Mouse (Mus musculus): Measurements from ENCODE around the gene Rnf135.

Gene Rnf135

DNA sequence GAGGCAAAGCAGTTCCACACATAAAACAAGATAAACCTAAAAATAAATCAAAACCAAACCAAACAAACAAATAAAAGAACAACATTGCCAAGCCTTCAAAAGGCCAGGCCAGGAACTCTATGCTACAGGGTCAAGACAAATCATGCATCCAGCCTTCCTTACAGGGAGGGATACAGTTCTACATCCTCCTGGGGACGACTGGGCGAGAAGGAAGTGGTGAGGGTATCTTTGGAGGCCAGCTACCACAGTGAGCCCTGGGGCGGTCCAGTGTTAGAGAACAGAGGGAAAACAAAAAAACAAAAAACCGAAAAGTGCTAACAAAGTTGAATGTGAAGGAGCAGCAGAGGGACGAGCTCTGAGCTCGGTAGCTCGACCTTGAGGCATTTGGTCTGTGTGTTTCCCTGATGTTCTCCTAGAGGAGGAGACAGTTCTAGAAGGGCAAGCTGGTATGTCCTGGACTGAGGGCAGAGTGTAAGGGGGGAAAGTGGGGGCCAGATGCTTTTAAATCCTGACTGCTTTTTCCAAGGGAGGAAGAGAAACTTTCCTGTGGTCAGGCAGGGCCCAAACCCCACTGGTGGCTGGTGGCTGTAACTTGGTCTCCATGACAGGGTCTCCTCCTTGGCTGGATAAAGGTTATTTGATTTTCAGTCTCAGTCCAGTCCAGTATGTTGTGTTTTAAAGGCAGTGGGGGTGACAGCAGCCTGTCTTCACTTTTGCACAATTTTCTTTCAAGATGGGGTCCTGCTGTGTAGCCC, 20.1 kb upstream of the Rnf135 start:
- 73% methylated on average over 7 of the region's 7 CpGs for WGBS

DNA sequence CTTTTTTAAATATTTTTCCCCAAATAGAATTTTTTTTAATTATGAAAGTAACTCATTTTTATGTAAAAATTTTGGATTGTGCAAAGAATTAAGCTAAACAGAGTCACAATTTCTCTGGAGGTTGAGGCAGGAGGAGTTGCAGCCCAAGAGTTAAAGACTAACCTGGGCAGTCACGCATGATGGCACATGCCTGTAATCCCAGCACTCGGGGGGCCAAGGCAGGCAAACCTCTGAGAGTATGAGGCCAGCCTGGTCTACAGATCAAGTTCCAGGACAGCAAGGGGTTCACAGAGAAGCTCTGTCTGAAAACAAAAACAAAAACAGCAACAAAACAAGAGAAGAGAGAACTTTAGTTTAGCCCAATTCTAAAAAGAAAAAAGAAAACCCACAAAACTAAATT, 19.4 kb upstream of the Rnf135 start:
- 59% methylated on average over 2 of the region's 2 CpGs for WGBS

DNA sequence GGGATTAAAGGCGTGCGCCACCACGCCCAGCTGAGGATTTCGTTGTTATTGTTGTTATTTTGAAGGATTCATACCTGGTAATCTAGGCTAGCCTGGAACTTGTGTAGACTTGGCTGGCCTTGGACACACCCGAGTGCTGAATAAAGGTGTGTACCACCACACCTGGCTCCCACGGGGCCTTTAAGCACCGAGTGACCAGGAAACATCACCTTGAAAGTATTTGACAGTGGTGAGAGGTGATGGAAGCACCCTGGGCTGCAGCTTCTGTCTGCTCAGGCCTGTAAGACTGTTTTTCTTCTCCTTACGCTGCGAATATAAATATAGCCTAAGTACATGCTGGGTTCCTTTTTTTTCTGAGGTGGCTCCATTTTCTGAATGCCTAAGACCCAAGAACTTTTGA, 15.5 kb upstream of the Rnf135 start:
- 87% methylated on average over 9 of the region's 9 CpGs for WGBS

DNA sequence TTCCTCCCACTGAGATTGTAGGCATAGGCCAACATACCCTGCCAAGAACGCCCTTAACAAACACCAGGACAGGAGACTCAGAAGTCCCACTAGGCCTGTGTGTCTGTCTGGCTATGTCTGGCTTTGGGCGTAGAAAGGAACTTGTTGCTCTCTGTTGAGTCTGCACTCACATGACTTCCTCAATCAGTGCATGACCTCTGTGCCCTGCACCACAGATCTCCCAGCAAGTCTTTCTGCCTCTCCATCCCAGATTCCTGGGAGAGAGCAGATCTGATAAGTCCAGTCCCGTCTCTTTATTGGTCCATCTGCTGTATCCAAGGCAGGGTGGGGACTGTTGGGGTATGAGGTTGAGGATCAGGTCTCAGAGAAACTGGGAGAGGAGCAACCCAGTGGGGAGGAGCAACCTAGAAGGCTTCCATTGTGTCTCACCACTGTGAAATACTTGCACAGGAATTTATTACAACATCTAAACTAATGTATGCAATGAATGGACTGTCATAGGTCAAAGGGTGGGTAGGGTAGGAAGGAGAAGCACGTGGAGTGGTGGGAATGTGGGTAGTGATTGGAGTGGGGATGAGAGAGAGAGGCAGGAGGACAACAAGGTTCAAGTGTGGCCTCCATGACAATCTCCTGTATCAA, 14.9 kb upstream of the Rnf135 start:
- WGBS = 76% methylated on average over 4 of the region's 4 CpGs

DNA sequence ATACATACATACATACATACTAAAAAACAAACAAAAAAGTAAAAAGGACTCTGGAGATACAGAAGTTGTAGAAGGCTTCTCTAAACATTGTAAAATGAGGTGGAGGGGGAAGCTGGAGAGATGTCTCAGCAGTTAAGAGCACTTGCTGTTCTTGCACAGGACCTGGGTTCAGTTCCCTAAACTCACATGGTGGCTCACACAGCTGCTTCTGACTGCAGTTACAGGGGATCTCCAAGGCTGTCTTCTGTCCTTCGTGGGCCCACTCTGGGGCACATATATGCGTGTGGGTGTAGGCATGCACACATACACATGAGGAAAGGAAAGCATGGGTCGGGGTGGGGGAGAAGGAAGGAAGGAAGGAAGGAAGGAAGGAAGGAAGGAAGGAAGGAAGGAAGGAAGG, 14.0 kb upstream of the Rnf135 start:
- WGBS = 89% methylated on average over 3 of the region's 3 CpGs

DNA sequence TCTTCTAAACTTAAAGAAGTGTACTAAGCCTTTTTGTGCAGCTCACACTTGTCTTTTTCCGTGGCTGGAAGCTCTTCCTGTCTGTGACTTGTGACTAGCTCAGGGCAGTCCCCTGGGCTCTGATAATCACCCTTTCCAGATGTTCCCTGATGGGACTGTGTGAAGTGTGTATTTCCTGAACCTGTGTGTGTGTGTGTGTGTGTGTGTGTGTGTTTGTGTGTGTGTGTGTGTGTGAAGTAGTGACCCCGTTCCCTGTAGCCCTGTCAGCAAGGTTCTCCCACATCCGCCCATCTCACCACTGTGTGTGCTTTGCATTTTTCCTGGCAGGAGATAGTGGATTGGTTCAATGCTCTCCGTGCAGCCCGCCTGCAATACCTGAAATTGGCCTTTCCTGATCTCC, 13.3 kb upstream of the Rnf135 start:
- WGBS = 83% methylated on average over 5 of the region's 5 CpGs

DNA sequence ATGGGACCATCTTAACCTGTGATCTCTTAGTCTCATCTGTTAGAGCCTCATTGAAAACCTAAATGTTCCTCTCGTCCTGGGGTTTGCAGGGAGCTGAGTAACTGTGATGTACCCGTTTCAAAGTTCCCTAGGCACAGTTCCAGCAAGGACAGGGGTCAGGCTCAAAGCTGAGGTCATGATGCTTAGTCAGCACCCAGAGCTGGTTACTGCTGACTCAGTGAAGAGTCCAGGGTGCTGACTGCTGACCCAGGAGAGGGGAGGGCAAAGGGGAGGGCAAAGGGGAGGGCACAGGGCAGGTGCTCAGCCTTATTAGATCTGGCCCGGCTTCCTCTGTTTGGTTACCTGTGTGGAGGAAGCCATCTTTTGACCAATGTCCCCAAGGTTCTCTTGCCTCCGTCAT, 11.8 kb upstream of the Rnf135 start:
- 77% methylated on average over 4 of the region's 4 CpGs for WGBS

DNA sequence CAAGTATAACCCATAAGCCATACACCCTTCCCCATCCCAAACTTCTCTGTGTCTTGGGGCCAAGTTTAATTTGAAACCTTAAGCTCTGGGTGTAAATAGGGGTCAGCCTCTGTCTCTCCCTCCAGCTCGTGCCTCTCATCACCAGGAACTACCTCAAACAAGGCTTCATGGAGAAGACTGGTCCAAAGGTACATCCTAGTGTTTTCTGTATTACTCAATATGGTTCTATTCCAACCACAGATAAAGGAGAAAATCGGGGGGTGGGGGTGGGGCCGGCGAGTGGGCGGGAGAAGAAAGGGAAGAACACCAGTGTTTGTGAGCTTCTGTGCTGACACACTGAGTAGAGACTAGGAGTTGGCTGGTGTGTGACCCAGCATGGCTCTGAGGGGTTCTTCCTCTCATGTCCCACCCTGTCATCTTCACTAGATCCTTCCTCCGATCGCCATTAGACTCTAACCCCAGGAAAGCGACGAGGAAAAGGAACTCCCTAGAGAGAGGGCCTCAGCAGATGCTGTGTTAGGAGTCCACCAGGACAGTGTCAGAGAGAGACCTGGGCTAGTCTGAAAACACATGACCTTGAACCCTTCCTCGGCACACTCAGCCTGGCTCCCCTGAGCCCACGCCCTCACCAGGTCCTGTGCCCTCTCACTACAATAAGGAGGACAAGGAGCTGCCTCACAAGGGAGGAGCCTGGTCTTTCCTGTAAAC, 9.5 kb upstream of the Rnf135 start:
- 73% methylated on average over 11 of the region's 11 CpGs for WGBS

DNA sequence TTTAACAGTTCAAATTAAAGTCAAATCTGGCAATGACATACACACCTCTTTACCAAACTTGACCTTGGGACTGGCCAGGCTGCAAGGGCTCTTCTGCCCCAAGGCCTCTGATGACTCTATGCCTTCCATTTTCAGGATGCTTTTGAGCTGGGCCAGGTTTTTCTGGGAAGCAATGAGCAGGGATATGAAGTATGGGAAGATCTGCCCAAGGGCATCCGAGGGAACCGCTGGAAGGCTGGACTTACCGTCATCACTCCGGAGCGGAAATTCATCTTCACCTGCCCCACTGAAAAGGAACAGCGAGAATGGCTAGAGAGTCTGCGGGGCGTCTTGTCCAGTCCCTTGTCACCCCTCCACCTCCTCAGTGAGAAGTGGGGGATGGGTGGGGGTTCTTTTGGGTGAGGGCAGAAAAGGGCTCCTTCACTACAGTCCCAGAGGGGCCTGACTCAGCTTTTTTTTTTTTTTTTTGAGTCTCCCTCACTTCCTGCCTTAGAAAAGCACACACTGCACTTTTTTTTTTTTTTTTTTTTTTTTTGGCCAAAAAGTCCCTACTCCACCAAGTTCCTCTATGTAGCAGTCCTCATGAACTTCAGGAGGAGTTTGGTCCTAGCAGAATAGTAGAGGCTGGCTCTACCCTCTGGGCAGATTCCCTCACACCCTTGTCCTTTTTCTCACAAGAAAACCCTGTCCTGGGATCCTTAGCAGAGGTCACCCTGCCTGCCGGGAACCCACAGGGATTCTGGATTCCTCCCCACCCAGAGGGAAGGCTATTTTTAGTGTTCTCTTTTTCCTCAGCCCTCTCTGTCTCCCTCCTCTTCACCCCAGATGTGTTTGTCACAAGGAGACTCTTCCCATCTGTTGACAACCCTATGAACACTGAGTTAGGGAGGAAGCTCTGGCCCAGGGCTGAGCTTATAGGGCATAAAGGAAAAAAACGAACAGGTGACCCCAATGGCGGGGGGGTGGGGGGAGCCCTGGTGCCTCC, 6.4 kb upstream of the Rnf135 start:
- WGBS = 69% methylated on average over 11 of the region's 11 CpGs

DNA sequence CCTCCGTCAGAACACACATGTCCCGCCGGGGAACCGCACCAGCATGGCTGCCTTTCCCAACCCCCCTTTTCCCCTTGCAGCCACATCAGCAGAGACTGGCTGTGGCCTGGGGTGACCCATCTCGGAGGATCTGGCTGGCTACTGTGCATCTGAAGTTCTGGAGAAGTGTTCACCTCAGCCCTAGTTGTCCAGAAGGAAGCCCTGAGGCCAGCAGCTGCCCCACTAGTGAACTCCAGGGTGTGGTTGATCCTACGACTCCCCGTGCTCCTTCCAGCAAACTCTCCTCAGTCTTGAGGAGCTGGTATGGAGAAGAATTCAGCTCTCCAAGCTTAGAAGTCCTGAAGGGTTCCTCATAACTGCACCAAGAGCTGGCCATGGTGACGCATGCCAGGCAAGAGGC, 5.3 kb upstream of the Rnf135 start:
- 80% methylated on average over 8 of the region's 8 CpGs for WGBS

DNA sequence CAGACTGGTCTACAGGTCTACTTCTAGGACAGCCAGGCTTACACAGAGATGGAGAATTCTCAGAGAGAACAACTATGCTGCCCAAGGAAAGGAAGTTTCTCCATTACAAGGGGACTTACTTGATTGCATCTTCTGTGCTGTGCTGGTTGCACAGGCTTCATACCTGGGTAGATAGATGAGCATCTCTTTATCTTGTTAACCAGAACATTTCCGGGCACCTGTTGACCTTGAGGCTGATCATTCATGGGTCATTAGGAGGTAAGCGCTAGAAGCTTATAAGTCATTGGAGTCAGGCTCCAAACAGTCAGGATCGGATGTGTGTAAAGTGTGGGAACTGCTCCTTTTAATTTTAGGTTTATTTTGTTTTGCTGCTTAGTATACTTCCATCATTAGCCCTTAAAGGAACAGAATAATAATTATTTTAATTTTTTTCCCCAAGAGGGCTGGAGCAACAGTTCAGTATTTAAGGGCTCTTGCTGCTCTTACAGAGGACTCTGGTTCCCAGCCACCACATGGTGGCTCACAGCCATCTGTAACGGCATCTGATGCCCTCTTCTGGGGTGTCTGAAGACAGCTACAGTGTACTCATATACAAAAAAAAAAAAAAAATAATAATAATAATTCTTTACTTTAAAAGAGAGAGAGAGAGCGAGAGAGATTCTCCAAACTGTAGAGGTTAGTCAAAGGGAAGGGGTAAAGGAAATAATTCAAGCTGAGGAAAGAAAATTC, 2.5 kb upstream of the Rnf135 start:
- WGBS = 76% methylated on average over 5 of the region's 5 CpGs

DNA sequence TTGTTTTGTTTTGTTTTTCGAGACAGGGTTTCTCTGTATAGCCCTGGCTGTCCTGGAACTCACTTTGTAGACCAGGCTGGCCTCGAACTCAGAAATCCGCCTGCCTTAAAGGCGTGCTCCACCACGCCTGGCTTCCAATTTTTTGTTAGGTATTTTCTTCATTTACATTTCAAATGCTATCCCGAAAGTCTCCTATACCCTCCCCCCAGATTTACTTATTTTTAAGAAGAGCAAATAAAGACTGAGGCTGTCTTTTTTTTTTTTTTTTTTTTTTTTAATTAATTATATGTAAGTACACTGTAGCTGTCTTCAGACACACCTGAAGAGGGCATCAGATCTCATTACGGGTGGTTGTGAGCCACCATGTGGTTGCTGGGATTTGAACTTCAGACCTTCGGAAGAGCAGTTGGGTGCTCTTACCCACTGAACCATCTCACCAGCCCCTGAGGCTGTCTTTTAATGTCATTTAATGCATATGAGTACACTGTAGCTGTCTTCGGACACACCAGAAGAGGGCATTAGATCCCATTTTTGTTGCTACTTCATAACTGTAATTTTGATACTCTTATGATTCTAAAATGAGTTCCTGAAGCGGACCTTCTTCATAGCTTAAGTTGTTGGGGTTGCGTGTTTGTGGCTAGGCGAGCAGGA, 472 bp upstream of the Rnf135 start:
- 41% methylated on average over 12 of the region's 12 CpGs for WGBS

DNA sequence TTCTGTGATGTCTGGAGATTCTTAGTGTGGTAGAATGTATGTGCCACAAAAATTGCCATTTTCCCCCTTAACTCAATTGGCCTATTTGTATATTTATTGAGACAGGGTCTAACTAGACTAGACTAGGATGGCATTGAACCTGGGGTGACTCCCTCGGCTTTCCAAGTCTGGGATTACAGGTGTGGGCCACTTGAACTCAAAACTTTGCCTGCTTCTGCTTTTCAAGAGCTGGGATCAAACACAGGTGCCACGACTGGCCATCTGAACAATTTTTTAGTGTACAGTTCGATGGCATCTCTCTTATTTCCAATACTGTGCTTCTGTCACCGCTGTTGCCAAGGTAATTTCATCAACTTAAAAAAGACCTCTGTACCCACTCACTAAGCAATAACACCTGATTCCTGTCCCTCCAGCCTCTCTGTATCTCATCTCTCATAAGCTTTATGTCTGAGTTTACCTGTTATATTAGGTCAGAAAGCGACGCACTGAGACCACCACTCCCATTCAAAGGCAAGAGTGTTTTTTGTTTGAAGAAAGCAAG, 950 bp downstream of the Rnf135 start:
- 81% methylated on average over 6 of the region's 6 CpGs for WGBS

DNA sequence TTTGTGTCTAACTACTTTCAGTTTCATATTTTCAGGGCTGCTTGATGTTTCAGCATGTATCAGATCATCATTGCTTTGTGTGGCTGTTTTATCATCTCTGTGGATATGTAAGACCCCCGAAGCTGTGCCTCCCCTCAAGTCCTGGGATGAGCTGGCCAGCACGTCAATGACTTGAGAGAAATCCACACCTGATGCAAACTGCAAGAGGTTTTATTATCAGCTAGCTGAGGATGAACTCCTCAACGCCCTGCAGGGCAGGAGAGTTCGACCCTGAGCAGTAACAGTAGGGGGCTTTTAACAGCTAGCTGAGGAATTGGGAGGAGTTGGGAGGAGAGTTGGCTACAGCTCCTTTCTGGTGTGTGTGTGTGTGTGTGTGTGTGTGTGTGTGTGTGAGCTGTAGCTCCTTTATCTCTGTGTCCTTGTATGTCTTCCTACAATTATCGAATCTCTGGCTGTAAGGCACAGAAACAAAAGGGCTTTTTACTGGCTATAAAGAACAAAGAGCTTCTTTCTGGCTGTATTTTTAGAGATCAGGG, 1.9 kb downstream of the Rnf135 start:
- WGBS = 64% methylated on average over 5 of the region's 5 CpGs

DNA sequence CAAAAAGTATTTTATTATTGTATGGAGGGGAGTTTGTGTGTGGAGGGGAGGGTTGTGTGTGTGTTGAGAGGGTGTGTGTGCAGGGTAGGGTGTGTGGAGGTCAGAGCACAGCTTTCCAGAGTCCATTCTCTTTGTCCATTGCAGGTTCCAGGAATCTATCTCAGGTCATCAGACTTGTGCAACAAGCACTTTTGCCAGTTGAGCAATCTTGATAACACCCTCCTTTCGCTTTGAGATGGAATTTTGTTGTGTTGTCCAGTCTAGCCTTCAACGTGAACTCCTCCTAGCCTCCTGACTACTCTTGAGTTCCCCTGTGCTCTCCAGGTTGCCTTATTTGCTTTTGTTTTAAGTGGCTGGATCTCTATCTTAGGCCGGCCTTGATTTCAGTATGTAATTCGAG, 6.6 kb downstream of the Rnf135 start:
- 86% methylated on average over 4 of the region's 4 CpGs for WGBS

DNA sequence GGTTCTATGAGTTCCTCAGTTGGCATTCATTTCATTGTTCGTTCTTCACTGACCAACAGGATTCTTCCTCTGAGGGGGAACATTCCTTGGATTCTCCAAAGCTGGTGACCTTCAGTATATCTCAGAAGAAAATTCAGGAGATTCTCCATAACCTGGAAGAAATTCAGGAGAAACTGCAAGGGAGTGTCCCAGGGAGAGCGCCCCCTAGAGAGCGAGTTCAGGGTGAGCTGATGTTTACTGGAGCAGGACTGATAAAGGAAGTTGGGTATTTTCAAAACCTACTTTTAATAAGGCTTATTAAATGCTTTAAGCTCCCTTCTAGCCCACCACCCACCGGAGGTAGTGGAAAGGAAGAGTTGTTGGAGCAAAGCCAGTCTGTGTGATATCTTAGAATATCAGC, 10.2 kb downstream of the Rnf135 start:
- 73% methylated on average over 4 of the region's 4 CpGs for WGBS

DNA sequence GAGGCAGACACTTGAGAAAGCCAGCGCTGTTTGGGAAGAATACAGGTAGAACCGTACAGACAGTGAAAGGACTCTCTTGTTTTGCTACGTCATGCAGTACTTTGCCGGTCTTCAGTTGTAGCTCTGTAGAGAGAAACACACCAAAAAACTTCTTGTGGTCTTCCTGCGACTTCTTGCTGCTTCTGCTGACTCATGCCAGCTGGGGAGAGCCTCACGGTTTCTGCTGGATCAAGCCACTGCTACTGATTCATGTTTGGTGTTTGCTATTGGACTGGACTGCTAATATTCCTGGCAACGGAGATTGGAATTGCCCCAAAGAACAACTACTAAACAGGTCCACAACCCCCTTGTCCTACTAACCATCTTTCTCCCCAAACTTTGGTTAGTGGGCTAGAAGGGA, 12.7 kb downstream of the Rnf135 start:
- WGBS = 87% methylated on average over 7 of the region's 7 CpGs

DNA sequence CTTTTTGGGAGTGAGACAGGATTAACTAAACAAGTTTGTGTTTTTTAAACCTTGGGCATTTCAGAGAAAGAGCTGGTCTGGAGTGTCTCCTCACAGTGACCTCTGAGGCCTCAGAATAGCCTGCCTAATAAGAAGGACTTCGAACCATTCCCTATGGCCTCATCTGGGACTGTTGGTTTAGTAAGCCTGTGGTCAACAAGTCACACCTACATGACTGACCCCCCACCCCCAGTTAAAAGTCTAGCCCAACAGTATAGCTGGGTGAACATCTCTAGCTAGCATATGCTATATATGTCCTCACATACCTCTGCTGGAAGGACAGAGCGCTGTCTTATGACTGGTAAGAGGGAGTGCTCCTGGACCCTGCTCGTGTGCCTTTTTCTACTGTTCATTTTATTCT, 15.7 kb downstream of the Rnf135 start:
- WGBS = 98% methylated on average over 3 of the region's 3 CpGs

DNA sequence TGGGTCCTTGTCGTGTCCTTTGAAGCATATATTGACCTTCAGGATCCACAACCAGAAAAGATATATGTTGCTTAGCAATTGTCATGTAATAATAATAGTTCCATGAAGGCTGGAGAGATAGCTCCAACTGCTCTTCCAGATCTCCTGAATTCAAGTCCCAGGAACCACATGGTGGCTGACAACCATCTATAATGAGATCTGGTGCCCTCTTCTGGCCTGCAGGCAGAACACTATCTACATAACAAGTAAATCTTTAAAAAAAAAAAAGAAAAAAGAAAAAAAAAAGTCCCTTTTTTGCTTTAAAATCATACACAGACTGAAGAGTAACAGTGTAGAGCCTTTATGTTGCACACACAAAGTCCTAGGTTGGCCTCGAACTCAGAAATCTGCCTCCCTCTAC, 16.1 kb downstream of the Rnf135 start:
- WGBS = 99% methylated on average over 2 of the region's 2 CpGs

DNA sequence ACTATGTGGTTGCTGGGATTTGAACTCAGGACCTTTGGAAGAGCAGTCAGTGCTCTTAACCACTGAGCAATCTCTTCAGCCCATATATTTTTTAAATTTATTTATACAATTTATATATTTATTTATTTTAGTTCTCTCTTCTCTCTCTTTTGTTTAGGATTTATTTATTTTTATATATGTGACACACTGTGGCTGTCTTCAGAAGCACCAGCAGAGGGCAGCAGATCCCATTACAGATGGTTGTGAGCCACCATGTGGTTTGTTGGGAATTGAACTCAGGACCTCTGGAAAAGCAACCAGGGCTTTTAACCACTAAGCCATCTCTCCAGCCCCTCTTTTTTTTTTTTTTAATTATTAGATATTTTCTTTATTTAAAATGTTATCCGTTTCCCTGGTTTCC, 16.7 kb downstream of the Rnf135 start:
- 87% methylated on average over 1 of the region's 1 CpGs for WGBS

Data from cerebral cortex, adult 2 months (tissue).